Mouse (Mus musculus) right cerebral cortex, postnatal 14 days (tissue): ENCODE data around the gene Aoc1.
A peak's percentile ranks its signal among the peaks of the same experiment; 100 is the strongest.

Experiments used
- DNase-seq: peaks from one replicate; pipeline ENCODE4 v3.0.0; 2022

The Aoc1 gene

GRCm38 (mm10) chr6:48872596-48872995 is at the start of gene Aoc1:
Gene Aoc1 (plus strand): TSS chr6:48872896.
- DNase-seq = no peak

DNA sequence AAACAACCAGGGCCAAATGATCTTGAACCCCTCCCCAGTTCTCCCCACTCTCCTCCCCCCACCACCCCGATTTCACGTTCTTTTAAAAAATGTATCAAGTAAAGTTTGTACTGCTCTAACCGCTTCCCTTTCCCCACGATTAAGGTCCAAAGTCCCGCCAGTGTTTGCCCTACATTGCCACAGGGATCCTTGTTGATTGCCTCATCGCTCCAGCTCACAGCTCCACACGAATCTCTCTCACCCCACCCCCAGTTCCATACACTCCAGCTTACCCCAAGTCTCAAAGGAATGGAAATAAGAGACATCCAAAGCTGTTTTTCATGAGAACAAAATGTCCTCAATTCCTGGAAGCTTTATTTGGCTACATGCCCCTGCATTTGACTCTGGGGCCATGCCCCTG is 47.7 kb upstream of the Aoc1 start:
- no peak for DNase-seq

DNA sequence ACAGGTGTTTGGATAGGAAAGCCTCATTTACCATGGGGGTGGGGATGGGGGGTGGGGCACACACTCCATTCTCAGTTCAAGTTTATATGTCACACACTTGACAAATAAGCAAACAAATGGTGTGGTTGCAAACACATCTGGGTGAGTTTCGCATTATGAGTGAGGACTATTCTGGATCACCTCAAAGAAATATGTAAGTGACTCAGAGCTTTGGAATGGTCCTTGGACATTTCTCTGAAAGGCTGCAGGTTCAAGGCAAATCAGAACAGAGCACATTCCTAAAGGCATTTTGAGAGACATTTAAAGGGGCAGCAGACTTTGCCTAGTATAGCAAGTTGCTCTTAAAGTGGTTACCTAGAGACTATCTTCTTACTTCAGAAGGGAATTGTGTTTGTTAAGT is 43.7 kb upstream of the Aoc1 start:
- no peak for DNase-seq

- DNase-seq = no peak
These were observed 43.0 kb upstream of the Aoc1 start for GRCm38 (mm10) chr6:48829651-48830050.

- no peak for DNase-seq
These were observed 42.5 kb upstream of the Aoc1 start for GRCm38 (mm10) chr6:48830241-48830640.

DNA sequence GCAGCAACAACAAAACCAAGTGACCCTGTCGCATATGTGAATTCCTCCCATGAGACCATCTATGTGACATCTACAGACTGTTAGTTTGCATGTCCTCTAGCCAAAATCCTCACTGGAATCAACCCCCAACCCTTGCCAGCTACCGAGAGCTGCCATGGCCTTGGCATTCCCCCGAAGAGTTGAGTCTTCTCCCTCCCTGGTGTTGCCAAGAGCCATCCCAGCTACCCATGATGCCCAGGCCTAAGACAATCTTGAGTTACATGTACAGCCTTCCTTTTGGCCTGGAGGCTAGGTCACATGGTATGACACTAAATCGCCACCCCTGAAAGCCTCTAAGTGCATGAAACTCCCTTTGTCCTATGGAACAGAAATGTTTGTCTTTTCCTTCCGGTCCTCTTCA is 41.6 kb upstream of the Aoc1 start:
- no peak for DNase-seq

GRCm38 (mm10) chr6:48832426-48832825 is 40.3 kb upstream of the Aoc1 start:
- no peak for DNase-seq

GRCm38 (mm10) chr6:48833515-48833914 is 39.2 kb upstream of the Aoc1 start:
- DNase-seq = no peak

DNA sequence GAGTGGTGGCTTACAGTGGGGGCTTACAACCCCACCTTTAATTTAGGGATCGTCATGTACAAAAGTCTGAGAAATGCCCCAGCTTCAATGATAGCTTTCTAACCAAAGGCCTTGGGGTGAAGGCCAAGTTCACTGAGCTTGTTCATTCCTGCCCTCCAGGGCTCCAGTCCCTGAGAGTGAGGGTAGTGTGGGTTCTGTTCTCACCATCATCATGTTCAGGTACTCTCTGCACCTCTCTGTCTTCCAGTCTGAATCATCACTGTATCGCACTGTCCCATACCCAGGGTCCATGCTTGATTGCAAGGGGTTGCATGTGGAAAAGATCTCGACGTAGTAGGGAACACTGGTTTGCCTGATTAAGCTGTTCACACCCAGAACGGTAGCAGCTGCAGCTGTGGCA is 37.5 kb upstream of the Aoc1 start:
- DNase-seq = no peak

GRCm38 (mm10) chr6:48836146-48836545 is 36.5 kb upstream of the Aoc1 start:
- DNase-seq = no peak

DNA sequence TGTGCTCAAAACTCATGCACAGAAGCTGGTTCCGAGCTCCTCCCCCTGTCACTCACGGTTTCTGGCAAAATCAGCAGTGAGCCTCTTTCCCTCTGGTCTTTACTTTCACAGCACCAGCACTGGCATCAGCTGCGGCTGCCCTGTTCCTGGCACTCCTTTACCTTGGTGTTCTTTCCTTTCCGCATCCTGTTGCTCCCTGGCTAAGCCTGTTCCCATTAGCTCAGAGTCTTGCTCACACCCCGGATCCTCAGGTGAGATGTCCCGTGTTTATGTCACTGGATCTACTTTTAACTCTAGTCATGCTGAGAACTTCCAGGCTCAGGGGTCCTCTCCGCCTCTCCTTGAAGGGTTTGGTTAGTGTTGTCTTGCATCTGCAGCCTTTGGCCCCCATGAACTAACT is 35.2 kb upstream of the Aoc1 start:
- no peak for DNase-seq

GRCm38 (mm10) chr6:48838321-48839080 is 34.2 kb upstream of the Aoc1 start:
- DNase-seq = no peak

DNA sequence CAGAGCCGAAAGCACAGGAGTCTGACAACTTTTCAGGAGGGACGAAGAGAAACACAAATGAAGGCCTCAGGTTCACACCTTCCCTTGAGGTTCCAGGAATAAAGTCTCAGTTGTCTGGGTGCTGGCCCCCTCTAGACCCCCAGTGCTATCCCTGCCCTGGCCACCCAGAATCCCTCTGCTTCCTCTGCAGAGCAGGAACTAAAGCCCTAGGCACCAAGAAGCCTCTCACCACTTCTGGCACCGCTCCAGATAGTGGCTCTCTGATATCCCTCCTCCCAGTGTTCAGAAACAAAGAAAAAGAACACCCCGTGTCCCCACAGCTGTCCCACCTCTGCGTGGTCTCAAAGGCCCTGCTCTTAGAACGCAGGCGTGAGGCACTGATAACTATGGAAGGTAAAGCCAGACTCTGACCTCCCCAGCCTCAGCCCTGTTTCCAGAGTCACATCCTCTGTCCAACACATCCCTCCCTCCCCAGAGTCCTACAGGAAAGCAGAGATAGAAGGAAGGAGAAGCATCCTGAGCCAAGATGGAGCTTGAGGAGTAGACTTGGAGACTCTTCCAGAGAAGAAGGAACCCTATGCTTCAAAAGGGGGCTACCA is 32.2 kb upstream of the Aoc1 start, which contains the start of gene Tmem176a:
Gene Tmem176a (plus strand): TSS at position 549 of the 599 bp plus-strand sequence.
- DNase-seq = peak; percentile 39

DNA sequence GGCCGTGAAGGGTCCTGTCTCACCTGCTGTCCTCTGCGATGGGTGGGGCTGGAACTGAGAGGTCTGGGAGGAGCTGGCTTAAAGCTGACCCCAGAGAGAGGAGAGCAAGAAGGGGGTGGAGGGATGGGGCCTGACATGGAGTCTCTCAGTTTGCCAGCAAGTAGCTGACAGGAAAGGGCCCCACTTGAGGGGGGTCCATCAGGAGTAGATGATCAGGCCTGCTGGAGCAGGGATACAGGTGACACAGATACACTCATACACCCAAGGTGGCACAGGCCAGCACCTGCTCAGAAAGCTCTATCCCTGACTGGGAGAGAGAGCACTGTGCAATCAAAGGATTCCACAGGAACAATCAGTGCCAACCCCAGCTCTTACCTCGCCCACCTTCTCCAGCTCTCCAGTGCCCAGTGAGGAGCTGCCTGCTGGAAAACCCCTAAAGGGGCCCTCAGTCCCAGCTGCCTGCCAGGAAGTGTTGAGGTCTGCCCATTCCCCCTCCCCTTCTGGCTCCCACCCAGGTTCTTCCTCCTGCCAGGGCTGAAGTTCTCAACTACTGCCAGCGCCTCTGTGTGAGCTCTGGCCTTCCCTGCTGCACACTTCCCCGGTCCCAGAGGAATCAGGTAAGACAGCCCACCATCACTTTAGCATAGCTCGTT is 31.6 kb upstream of the Aoc1 start, which contains the start of gene Tmem176b:
Gene Tmem176b (minus strand): TSS at position 524 of the 653 bp plus-strand sequence.
- DNase-seq = peak; percentile 81

DNA sequence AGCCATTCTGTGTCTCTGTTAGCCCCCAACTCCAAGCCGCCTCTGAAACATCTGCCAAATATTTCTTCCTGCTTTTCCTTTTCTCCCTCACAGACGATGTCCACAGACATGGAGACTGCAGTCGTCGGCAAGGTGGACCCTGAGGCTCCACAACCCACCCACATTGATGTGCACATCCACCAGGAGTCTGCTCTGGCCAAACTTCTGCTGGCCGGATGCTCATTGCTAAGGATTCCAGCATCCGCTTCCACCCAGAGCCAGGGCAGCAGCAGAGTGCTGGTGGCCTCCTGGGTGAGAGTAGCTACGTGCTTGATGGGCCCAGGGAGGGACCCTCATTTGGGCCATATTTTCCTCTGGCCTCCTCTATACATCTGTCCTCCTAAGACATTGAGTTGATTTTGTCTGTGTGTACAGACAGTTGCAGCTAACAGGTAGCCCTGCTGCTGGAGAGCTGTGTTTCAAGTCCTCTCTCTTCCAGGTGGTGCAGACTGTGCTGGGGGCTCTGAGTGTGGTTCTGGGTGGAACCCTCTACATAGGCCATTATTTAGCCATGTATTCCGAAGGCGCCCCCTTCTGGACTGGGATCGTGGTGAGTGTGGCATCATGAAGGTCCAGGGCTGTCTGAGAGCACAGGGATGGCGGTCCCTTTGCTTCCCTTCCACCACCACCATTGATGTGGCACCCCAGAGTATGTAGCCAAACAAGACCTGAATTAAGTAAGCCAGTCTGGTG is 30.4 kb upstream of the Aoc1 start:
- DNase-seq = peak; percentile 34

DNA sequence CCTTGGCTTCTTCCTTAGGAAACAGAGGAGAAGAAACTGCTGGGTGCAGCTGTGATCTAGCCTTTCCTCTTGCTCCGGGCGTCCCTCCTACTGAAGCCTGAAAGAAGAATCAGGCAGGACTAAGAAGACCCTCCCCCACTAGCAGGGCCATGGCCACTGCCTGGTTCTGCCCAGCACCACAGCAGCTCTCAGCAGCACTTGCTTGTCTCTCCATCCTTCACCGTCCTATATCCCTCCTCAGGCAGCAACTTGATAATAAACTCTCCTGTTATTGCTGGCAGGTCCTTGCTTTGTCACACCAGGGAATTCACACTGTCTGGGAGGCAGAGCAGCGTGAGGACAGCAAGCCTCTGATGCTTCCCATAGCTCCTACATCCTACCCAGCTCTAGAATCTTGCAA is 27.6 kb upstream of the Aoc1 start:
- no peak for DNase-seq

GRCm38 (mm10) chr6:48851820-48852491 is 20.7 kb upstream of the Aoc1 start:
- no peak for DNase-seq

DNA sequence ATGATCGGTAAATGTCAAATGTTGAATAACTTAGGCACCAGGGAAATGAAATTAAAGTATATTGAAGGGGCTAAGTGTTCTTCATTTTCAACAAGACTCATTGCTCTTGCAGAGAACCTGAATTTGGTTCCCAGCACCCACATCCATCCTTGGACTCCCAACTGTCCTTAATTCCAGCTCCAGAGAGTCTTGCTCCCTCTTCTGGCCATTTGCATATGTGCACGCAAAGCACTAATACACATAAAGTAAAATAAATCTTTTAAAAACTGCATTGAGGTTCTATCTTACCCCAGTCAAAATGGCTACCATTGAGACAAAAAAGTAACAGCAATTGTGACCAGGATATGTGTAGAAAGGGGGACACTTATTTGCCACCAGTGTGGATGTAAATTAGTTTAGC is 18.5 kb upstream of the Aoc1 start:
- no peak for DNase-seq

DNA sequence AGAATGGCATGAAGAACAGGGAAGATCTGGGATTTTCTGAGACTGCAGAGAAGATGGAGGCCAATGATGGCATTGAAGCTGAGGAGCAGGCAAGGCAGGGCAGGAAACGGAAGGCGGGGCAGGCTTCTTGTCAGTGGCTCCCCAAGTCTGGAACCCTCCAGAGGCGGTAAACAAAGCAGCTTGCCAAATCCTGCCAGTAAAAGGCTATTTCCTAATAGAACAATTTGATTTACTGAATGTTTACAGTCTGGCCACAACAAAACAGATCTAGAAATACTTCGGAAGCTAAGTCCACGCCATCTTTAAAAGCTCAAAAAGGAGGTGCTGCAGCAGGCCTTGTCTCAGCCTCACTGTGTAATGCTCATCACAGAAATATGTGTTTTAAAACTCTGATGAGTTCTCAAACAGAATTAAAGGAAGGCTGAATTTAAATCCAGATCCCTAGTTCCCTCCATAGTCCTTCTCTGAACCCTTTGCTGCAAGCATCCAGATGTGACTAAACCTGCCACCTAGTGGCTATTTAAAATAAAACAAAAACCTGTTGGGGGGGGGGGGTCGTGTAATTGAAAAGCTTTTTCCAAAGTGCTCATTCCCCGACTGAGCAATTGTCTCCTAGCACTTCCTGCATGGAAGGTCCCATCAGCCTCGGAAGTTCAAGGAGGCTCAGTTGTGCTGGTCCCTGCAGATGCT is 14.9 kb upstream of the Aoc1 start:
- no peak for DNase-seq

- DNase-seq = peak; percentile 75
These were observed 12.4 kb upstream of the Aoc1 start for GRCm38 (mm10) chr6:48860130-48860815.

DNA sequence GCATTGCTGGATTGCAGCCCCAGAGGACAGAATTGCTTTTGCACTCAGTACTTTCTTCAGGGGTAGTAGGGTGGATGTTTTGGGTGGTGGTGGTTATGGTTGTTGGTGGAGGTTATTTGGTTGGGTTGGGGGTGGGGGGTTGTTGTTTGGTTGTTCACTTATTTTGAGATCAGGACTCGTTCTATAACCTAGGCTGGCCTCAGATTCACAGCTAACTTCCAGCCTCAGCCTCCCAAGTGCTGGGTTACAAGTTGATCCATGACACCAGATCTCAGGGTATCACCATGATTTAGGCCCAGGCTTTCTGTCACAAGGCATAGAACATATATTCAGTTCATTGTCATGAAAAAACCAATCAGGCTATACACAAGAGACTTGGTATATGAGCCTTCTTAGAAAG is 11.8 kb upstream of the Aoc1 start:
- no peak for DNase-seq
